Mouse (Mus musculus): ENCODE results near the gene Lrrc17. TPM values are rescaled to one million over a fixed set of nuclear protein-coding genes. Genes with fewer than 3 reads are reported as not detected.

Lrrc17 gene
- not detected for polyA plus RNA-seq (2017; shearing (Covaris generic))

GRCm38 (mm10) chr5:21543409-21544201 lies at the start of gene Lrrc17:
Gene Lrrc17, plus strand, starts transcription at chr5:21543559.

Other genes starting within 250 kb of the Lrrc17 start
- gene Fgl2, start 170.9 kb upstream of the Lrrc17 start, polyA plus RNA-seq (2017; shearing (Covaris generic)), result 4.0 TPM
- gene Ccdc146, start 118.9 kb upstream of the Lrrc17 start, polyA plus RNA-seq (2017; shearing (Covaris generic)), result 0.15 TPM
- 2.9 TPM for gene Fam185a, start 118.6 kb upstream of the Lrrc17 start, polyA plus RNA-seq (2017; shearing (Covaris generic))
- not detected for gene Fbxl13, start 102.1 kb downstream of the Lrrc17 start, polyA plus RNA-seq (2017; shearing (Covaris generic))
- 23.7 TPM for gene Armc10, start 102.3 kb downstream of the Lrrc17 start, polyA plus RNA-seq (2017; shearing (Covaris generic))
- 1.4 TPM for gene Napepld, start 157.8 kb downstream of the Lrrc17 start, polyA plus RNA-seq (2017; shearing (Covaris generic))
- 40.6 TPM for gene Pmpcb, start 193.6 kb downstream of the Lrrc17 start, polyA plus RNA-seq (2017; shearing (Covaris generic))
- 61.1 TPM for gene Dnajc2, start 241.7 kb downstream of the Lrrc17 start, polyA plus RNA-seq (2017; shearing (Covaris generic))
- gene Psmc2, start 241.7 kb downstream of the Lrrc17 start, polyA plus RNA-seq (2017; shearing (Covaris generic)), result 107 TPM

Data from effector memory CD4-positive, alpha-beta T cell, adult 7 months (primary cell).